Mouse (Mus musculus): ENCODE measurements around the gene Arid2.
"Not testable (repeated sequence)": the region's sequence is repeated elsewhere in the genome, so short reads cannot be mapped to it uniquely, and the experiment has no call there.

The Arid2 gene

DNA sequence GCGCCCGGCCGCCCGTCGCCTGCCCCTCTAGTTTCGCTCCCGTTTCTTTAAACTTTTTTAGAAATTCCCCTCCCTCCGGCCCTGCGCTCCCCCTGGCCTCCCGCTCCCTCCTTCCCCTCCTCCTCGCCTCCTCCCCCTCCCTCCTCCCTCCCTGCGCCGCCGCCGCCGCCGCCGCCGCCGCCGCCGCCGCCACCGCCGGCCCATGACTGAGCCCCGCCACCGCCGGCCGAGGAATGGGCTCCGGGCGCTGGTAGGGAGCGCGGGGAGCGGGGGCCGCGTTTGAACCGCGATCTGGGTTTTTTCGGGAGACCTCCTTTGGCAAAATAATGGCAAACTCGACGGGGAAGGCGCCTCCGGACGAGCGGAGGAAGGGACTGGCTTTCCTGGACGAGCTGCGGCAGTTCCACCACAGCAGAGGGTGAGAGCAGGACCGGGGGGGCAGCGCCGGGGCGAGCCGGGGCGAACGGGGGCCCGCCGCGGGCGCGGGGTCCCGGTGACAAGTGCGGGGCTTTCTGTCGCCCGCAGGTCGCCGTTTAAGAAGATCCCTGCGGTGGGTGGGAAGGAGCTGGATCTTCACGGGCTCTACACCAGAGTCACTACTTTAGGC, at the start of gene Arid2:
Arid2 (plus strand) TSS at position 150 of the 607 bp plus-strand sequence.
- DNase-seq (ENCODE audit: low read depth, low spot score), result no peak

GRCm38 (mm10) chr15:96238071-96238470, 49.2 kb upstream of the Arid2 start:
- DNase-seq (ENCODE audit: low read depth, low spot score), result no peak

GRCm38 (mm10) chr15:96244171-96244570, 43.1 kb upstream of the Arid2 start:
- DNase-seq (ENCODE audit: low read depth, low spot score), result no peak

DNA sequence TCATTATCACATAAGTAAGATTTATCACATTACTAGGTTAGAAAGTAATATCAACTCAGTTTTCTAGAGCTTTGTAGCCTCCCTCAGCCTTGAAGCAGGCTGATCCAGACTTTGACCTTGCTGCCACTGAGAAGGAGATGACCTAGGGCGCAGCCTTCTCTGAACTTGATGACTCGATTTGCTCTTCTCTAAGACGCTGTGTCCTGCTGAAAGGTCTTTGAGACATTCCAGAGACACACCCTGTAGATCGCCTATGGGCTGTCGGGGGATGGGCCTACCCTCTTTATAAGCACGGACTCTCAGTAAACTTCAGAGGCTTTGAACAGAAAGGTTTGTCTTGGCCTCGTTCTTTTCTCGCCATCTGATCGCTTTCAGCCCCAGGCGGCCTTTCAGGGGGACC, 42.6 kb upstream of the Arid2 start:
- not testable (repeated sequence) for DNase-seq (ENCODE audit: low read depth, low spot score)

GRCm38 (mm10) chr15:96253827-96254226, 33.5 kb upstream of the Arid2 start:
- DNase-seq (ENCODE audit: low read depth, low spot score), result no peak

DNA sequence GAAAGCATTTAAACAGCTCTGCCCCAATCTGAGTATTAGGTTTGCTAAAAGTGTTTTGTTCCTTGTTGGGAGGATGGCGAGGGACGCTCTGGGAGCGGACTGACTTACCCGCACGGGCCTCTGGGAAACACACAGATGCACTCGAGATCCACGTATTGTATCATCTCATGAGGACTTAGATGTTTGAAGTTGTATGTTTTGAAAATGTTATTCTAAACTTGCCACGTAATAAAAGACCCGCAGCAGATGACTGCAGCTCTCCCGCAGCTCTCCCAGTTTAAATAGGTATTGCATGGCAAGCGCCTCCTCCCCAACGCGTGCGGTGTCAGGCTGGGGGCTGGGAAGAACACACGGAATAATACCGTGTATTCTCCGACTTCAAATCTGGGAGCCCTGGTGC, 33.0 kb upstream of the Arid2 start:
- DNase-seq (ENCODE audit: low read depth, low spot score), result no peak

DNA sequence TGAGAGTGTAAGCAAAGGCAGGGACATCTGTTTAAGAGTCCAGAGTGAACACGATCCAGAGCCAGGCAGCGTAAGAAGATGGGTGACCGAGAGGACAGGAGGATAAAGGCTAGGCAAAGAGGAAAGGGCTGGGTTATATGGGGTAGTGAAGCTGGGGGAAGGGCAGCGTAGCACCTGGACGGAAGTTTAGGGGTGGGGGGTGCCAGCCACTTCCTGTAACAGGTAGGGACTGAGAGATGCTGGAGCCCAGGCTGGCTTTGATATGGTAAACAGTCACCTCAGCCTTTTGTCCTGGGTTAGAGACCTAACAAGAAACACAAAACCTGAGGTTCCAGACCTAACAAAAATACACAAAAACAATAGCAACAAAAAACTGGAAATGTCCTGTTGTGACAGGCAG, 29.5 kb upstream of the Arid2 start:
- DNase-seq (ENCODE audit: low read depth, low spot score), result no peak

DNA sequence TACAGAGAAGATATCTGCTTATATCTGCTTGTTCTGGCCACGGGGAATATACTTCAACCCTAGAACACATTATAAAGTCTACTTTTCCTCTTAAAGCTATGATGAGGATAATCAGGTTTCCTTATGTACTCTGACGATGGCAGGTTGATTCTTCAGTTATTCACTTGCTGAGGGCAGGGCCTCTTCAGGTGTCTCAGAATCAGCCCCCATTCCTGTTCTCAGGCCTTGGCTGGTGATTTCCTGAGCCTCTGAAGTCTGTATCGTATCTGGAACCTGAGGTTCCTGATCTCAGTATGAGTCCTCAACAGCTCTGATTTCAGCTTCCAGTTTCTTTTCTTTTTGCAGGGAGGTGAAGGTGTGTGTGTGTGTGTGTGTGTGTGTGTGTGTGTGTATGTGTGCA, 22.7 kb upstream of the Arid2 start:
- DNase-seq (ENCODE audit: low read depth, low spot score), result no peak

DNA sequence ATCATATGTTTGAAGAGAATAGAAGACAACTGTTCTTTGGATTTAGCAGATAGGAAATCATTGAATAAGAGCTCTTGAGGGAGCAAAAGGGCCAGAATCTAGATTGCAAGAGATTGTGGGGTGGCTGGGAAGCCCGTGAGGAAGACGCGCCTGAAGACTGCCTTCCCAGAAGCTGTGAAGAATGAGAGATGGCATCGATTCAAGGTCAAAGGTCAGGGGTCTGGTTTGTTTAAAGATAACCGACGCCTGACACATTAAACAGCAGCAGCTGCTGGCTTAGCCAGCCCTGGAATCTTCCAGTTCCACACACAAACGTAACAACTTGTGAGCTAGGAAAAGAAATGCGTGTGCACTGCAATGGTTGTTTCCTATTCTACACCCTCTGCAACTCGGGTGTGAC, 19.4 kb upstream of the Arid2 start:
- no peak for DNase-seq (ENCODE audit: low read depth, low spot score)

DNA sequence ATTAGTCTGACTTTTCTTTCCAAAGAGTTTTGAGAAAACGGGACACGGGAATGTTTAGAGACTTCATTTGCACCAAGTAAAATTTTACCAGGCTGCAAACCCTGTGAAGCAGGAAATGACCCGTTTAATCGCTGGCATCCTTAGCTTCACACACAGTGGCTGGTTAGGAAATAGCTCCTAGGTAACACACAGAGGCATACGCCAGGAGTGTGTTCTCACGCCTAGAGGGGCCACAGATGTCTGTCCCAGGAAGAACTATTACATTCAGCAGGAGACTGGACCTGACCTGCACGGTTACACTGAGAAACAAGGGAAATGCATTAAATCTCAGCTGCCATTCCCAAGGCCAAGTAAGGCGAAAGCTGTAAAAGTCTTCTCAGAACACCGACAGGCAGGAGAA, 18.7 kb upstream of the Arid2 start:
- DNase-seq (ENCODE audit: low read depth, low spot score), result no peak

DNA sequence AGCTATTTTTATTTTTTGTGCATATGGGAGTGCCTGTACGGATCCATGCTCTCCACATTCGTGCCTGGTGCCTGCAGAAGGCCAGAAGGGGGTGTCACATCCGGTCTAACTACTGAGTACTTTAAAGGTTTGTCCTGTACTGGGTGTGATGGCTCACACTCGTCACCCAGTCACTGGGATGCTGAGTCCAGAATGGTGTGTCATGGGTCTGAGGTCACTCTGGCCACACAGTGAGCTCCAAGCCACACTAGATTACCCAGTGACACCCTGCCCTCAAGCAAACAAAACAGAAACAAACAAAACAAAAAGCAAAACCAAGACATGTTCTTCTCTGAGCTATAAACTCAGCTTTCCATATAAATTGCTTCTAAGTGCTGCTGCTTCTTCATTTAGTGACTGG, 17.9 kb upstream of the Arid2 start:
- no peak for DNase-seq (ENCODE audit: low read depth, low spot score)

- DNase-seq (ENCODE audit: low read depth, low spot score), result no peak
Observed at GRCm38 (mm10) chr15:96270272-96270880, 16.9 kb upstream of the Arid2 start.

DNA sequence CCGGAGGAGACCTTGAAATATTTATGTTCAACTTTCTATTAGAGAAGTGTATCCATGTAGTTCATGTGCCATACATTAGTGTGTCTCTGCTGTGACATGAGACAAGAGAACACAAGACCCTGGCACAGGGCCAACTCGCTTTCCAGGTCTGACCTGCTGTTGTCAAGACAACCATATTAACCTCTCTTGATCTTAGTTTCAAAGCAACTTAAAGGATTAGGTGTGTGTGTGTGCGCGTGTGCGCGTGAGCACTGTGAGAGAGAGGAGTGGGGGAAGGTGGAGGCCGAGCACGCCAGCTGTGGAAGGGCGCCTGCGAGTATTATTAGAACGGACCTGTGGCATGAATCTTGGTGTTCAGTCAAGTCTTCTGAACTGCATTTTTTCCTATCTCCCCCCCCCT, 15.0 kb upstream of the Arid2 start:
- no peak for DNase-seq (ENCODE audit: low read depth, low spot score)

DNA sequence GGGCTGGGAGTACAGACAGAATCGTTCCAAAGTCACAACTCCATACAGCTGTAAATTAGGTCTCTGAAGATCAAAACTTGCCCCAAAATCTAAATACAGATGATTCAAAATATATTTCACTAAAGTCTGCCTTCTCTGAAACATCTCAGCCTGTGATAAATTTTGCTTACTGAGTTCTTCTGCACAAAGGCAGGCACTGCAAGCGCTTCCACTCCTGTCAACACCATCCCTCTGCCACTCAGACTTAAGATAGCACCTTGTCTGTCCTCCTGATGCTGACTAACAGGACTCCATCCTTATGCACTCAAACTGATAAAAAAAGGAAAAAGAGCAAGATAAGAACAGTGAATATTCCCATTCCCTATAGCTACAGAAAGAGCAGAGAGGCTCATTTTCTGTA, 13.0 kb upstream of the Arid2 start:
- no peak for DNase-seq (ENCODE audit: low read depth, low spot score)

- DNase-seq (ENCODE audit: low read depth, low spot score), result no peak
Observed at GRCm38 (mm10) chr15:96275198-96275597, 12.1 kb upstream of the Arid2 start.

- no peak for DNase-seq (ENCODE audit: low read depth, low spot score)
Observed at GRCm38 (mm10) chr15:96275810-96276493, 11.4 kb upstream of the Arid2 start.

GRCm38 (mm10) chr15:96277061-96277460, 10.3 kb upstream of the Arid2 start:
- DNase-seq (ENCODE audit: low read depth, low spot score), result no peak

GRCm38 (mm10) chr15:96281236-96281635, 6.1 kb upstream of the Arid2 start:
- DNase-seq (ENCODE audit: low read depth, low spot score), result no peak

- no peak for DNase-seq (ENCODE audit: low read depth, low spot score)
Observed at GRCm38 (mm10) chr15:96283141-96283540, 4.2 kb upstream of the Arid2 start.

DNA sequence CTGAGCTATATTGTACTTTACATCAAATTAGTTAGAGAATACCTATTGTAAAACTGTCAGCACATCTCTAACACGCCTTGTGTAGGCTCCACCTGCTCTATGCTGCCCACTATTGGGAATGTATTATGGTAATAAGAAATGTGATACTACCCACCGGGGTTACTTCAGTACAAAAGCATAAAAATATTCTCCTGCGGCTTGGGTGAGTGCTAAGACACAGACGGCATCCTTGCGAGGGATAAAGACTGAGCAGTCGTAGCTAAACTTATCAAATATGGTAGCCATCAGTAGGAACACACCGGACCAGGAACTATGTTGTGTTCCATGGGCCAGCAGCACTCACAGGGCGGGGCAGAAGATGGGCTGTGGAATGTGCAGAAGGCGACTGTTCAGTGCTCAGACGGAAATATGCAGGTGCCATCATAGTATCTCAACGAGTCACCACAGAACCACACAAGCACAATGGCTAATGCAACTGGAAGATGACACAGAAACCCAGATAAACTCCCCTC, 3.3 kb upstream of the Arid2 start:
- no peak for DNase-seq (ENCODE audit: low read depth, low spot score)

DNA sequence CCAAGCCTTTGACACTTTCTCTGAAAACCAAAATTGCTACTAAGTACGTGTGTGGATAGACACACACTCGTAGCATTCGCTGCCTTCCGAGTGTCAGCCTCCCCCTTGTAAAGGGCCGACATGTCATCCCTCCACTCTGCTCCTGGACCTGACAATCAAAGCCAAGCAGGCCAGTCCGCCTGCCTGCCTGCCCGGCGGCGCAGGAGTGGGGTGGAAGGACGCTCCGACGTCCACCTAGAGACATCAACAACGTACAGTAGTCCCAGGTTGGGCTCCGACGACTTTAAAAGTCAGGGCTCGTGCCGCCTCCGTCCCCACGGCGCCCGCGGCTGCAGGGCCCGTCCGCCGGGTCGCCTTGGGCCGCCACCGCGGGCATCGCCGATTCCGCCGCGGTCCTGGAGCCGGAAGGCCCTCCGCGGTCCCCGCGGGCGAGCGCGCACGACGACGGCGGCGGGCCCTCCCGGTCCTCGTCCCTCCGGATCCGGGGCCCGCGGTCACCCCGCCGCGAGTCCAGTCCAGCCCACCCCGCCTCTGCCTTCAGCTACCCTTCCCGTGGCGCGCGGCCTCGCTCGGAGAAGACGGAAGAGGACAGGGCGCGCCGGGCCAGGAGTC, 2.5 kb upstream of the Arid2 start:
- DNase-seq (ENCODE audit: low read depth, low spot score), result no peak

- DNase-seq (ENCODE audit: low read depth, low spot score), result peak; percentile 80
Observed at GRCm38 (mm10) chr15:96285323-96286014, 1.8 kb upstream of the Arid2 start.
